Comparison of ENCODE assay signal across 8 mouse cellular contexts in the genomic region with DNA sequence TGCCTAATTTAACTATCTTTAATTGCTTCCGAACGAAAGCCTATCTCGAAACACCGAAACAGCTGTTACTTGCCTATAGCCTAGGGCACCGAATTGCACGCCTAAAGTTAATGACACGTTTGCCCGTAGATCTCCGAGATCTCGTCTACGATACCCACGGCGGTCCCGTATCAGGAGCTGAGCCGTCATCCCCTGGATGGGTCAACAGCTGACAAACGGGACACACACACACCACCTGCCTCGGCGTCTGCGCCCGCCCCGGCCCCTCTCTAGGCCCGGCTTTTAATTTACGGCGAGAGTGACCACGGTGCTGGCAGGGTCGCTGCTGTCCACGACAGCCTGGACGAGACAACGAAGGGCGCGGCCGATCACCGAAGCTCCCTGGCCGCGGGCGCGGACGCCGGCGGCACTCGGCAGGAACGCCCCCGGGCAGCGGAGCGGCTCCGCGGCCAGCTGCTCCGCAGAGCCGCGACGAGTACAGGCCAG. TPM values are rescaled to one million over a fixed set of nuclear protein-coding genes. Genes with fewer than 3 reads are reported as not detected.
A peak's percentile ranks its signal among the peaks of the same experiment; 100 is the strongest.
DNase-seq lines count a peak whose midpoint lies in the region; ATAC-seq and TF ChIP-seq lines count a peak whose summit lies in the region.

No protein-coding gene starts in this region.

- H3K27me3 ChIP-seq in kidney, embryonic 16.5 days (ENCODE audit: insufficient read depth, low read length): no peaks in the 10 kb centered on the region
- H3K27me3 ChIP-seq in limb, embryonic 13.5 days: no peaks in the 10 kb centered on the region
- no peaks in the 10 kb centered on the region for H3K27me3 ChIP-seq in neural tube, embryonic 14.5 days (ENCODE audit: control insufficient read depth, insufficient read depth, low read length)

- H3K9me3 ChIP-seq in kidney, embryonic 16.5 days (ENCODE audit: low read length): no peaks in the 10 kb centered on the region
- no peaks in the 10 kb centered on the region for H3K9me3 ChIP-seq in limb, embryonic 13.5 days
- no peaks in the 10 kb centered on the region for H3K9me3 ChIP-seq in neural tube, embryonic 14.5 days (ENCODE audit: control insufficient read depth, low read length)

- peak overlapping the region; percentile 98 for H3K4me3 ChIP-seq in kidney, embryonic 16.5 days (ENCODE audit: low read length)
- H3K4me3 ChIP-seq in embryonic fibroblast, embryonic 13.5 days (ENCODE audit: insufficient read depth, low read length): peak overlapping the region; percentile 92
- H3K4me3 ChIP-seq in limb, embryonic 13.5 days: peak overlapping the region; percentile 77
- H3K4me3 ChIP-seq in neural tube, embryonic 14.5 days (ENCODE audit: low read depth, low read length): peak overlapping the region; percentile 98

- TF ChIP-seq POLR2A in embryonic fibroblast, embryonic 13.5 days (IDR thresholded peaks at IDR 0.05; ENCODE audit: low read depth, low read length): no peak

- no peak for DNase-seq in kidney, adult 18-20 months
- peak; percentile 40 for DNase-seq in NIH3T3 (ENCODE audit: low read depth)
- DNase-seq in gastrocnemius, postnatal 10 days: no peak
- DNase-seq in lung, postnatal 14 days: no peak

- ATAC-seq in kidney, embryonic 16.5 days (ENCODE audit: low FRiP score, low TSS enrichment): peak; percentile 62
- peak; percentile 26 for ATAC-seq in limb, embryonic 13.5 days (ENCODE audit: low FRiP score, low read depth)
- peak; percentile 54 for ATAC-seq in neural tube, embryonic 14.5 days (ENCODE audit: low read depth)

- H3K4me2 ChIP-seq in kidney, embryonic 16.5 days (replicated peaks; ENCODE audit: low read depth, low read length): peak overlapping the region; percentile 62
- peak overlapping the region; percentile 70 for H3K4me2 ChIP-seq in limb, embryonic 13.5 days (replicated peaks)
- peak overlapping the region; percentile 65 for H3K4me2 ChIP-seq in neural tube, embryonic 14.5 days (ENCODE audit: low read depth, low read length)

- H3K36me3 ChIP-seq in kidney, embryonic 16.5 days (ENCODE audit: insufficient read depth, low read length): no peaks in the 10 kb centered on the region
- H3K36me3 ChIP-seq in limb, embryonic 13.5 days: no peaks in the 10 kb centered on the region
- H3K36me3 ChIP-seq in neural tube, embryonic 14.5 days (ENCODE audit: control insufficient read depth, insufficient read depth, low read length): no peaks in the 10 kb centered on the region

- H3K4me1 ChIP-seq in kidney, embryonic 16.5 days (ENCODE audit: insufficient read depth, low read length): peaks cover 19% of the 10 kb centered on the region
- peaks cover 4% of the 10 kb centered on the region; the same call in 1 of the 2 replicates for H3K4me1 ChIP-seq in embryonic fibroblast, embryonic 13.5 days (ENCODE audit: control insufficient read depth, insufficient read depth, low read length)
- H3K4me1 ChIP-seq in limb, embryonic 13.5 days: peaks cover 16% of the 10 kb centered on the region
- peaks cover 18% of the 10 kb centered on the region for H3K4me1 ChIP-seq in neural tube, embryonic 14.5 days (ENCODE audit: control insufficient read depth, insufficient read depth, low read length)

- H3K9ac ChIP-seq in kidney, embryonic 16.5 days (replicated peaks; ENCODE audit: low read length): peak overlapping the region; percentile 96
- peak overlapping the region; percentile 99 for H3K9ac ChIP-seq in limb, embryonic 13.5 days
- peak overlapping the region; percentile 97 for H3K9ac ChIP-seq in neural tube, embryonic 14.5 days (replicated peaks; ENCODE audit: low read depth, low read length)

- peak overlapping the region; percentile 92 for H3K27ac ChIP-seq in kidney, embryonic 16.5 days (ENCODE audit: low read length)
- H3K27ac ChIP-seq in embryonic fibroblast, embryonic 13.5 days (ENCODE audit: insufficient read depth, low read length): no peak overlapping the region
- H3K27ac ChIP-seq in limb, embryonic 13.5 days: peak overlapping the region; percentile 80
- peak overlapping the region; percentile 92 for H3K27ac ChIP-seq in neural tube, embryonic 14.5 days (ENCODE audit: low read depth, low read length)

- under 1% methylated on average over 51 of the region's 51 CpGs for WGBS in kidney, embryonic 16.5 days
- WGBS in limb, embryonic 13.5 days: 1% methylated on average over 51 of the region's 51 CpGs
- WGBS in neural tube, embryonic 14.5 days: under 1% methylated on average over 43 of the region's 51 CpGs

- TF ChIP-seq CTCF in embryonic fibroblast, embryonic 13.5 days (IDR thresholded peaks at IDR 0.05; ENCODE audit: borderline replicate concordance, insufficient read depth, low read length): no peak

RNA-seq across cellular contexts. Expression of a gene that starts 0.7 kb away (rescaled TPM):
- polyA plus RNA-seq in kidney, embryonic 16.5 days (2015; fragmentation: Nextera tagmentation; extraction: Ambion mirVana): 227 and 229 TPM in 2 replicates
- 124 and 152 TPM in 2 replicates for polyA plus RNA-seq in embryonic fibroblast, embryonic 13.5 days (2011; ENCODE audit: insufficient read length, low read depth, missing spikeins)
- 224 and 229 TPM in 2 replicates for polyA plus RNA-seq in limb, embryonic 13.5 days (2015; fragmentation: Nextera tagmentation; extraction: Ambion mirVana)
- polyA plus RNA-seq in neural tube, embryonic 14.5 days (2014; fragmentation: Nextera tagmentation; extraction: Ambion mirVana): 218 and 219 TPM in 2 replicates
- 10 to 100 TPM; 54.6 to 63.5 TPM for total RNA-seq in gastrocnemius, postnatal 10 days (2021)
